Mouse (Mus musculus) common myeloid progenitor, adult 5-6 weeks (primary cell): Measurements from ENCODE around the gene Tprn. TPM values are rescaled to one million over a fixed set of nuclear protein-coding genes. Genes with fewer than 3 reads are reported as not detected.

Experiments
- total RNA-seq: library from RNA; stranded (forward); fragments of 200-1000, 187-1606 nt; gene quantifications from 2 replicates; pipeline ENCODE4 v1.2.3, GENCODE M21; 2017

Gene Tprn
- total RNA-seq, 1 experiment from 2014 or later = 17.0 TPM

Other genes starting within 250 kb of the Tprn start
- gene Nsmf, start 208.3 kb upstream of the Tprn start, total RNA-seq = 9.6 and 15.2 TPM in 2 replicates
- gene Entpd8, start 182.3 kb upstream of the Tprn start, total RNA-seq = not detected in 2 replicates
- gene Noxa1, start 167.5 kb upstream of the Tprn start, total RNA-seq = 0.09 TPM in 1 of 2 replicates, not detected in the other
- 0.39 and 2.2 TPM in 2 replicates for gene Nrarp, start 81.9 kb upstream of the Tprn start, total RNA-seq
- gene Tor4a, start 65.7 kb upstream of the Tprn start, total RNA-seq = 15.7 and 18.1 TPM in 2 replicates
- gene Nelfb, start 51.1 kb upstream of the Tprn start, total RNA-seq = 28.8 and 47.4 TPM in 2 replicates
- not detected in 2 replicates for gene Stpg3, start 48.0 kb upstream of the Tprn start, total RNA-seq
- not detected in 2 replicates for gene Fam166a, start 43.9 kb upstream of the Tprn start, total RNA-seq
- 486 and 513 TPM in 2 replicates for gene Tubb4b, start 37.9 kb upstream of the Tprn start, total RNA-seq
- not detected in 2 replicates for gene Slc34a3, start 28.3 kb upstream of the Tprn start, total RNA-seq
- not detected in 2 replicates for gene Rnf224, start 25.8 kb upstream of the Tprn start, total RNA-seq
- gene Rnf208, start 20.4 kb upstream of the Tprn start, total RNA-seq = 0.37 and 0.82 TPM in 2 replicates
- gene Cysrt1, start 20.2 kb upstream of the Tprn start, total RNA-seq = not detected in 2 replicates
- gene AL732309.1, start 15.8 kb upstream of the Tprn start, total RNA-seq = 0.50 and 0.87 TPM in 2 replicates
- 11.3 and 13.0 TPM in 2 replicates for gene Tmem203, start 7.2 kb upstream of the Tprn start, total RNA-seq
- gene Ssna1, start 9.8 kb downstream of the Tprn start, total RNA-seq = 65.1 and 73.3 TPM in 2 replicates
- 35.1 and 53.1 TPM in 2 replicates for gene Anapc2, start 9.9 kb downstream of the Tprn start, total RNA-seq
- gene Tmem210, start 25.5 kb downstream of the Tprn start, total RNA-seq = not detected in 2 replicates
- not detected in 2 replicates for gene Lrrc26, start 27.3 kb downstream of the Tprn start, total RNA-seq
- not detected in 2 replicates for gene Grin1, start 56.6 kb downstream of the Tprn start, total RNA-seq
- gene Man1b1, start 69.7 kb downstream of the Tprn start, total RNA-seq = 40.8 and 41.3 TPM in 2 replicates
- gene Dpp7, start 93.7 kb downstream of the Tprn start, total RNA-seq = 13.3 and 19.2 TPM in 2 replicates
- gene Uap1l1, start 103.1 kb downstream of the Tprn start, total RNA-seq = 8.5 and 8.9 TPM in 2 replicates
- 15.1 and 17.4 TPM in 2 replicates for gene Sapcd2, start 109.7 kb downstream of the Tprn start, total RNA-seq
- gene Entpd2, start 133.3 kb downstream of the Tprn start, total RNA-seq = not detected in 2 replicates
- 0.64 TPM in 1 of 2 replicates, not detected in the other for gene Npdc1, start 136.7 kb downstream of the Tprn start, total RNA-seq
- 23.5 and 27.8 TPM in 2 replicates for gene Fut7, start 160.6 kb downstream of the Tprn start, total RNA-seq
- gene Abca2, start 166.1 kb downstream of the Tprn start, total RNA-seq = 31.5 and 49.9 TPM in 2 replicates
- gene Clic3, start 194.2 kb downstream of the Tprn start, total RNA-seq = not detected in 2 replicates
- 19.8 and 29.1 TPM in 2 replicates for gene Paxx, start 198.5 kb downstream of the Tprn start, total RNA-seq
- 4.1 TPM in 1 of 2 replicates, not detected in the other for gene Ptgds, start 207.4 kb downstream of the Tprn start, total RNA-seq
- gene Lcn12, start 231.3 kb downstream of the Tprn start, total RNA-seq = not detected in 2 replicates
- gene Fbxw5, start 238.1 kb downstream of the Tprn start, total RNA-seq = 16.6 and 21.4 TPM in 2 replicates
- gene C8g, start 239.1 kb downstream of the Tprn start, total RNA-seq = 0.19 and 2.7 TPM in 2 replicates